Mouse (Mus musculus) urinary bladder, postnatal 10 days (tissue): ENCODE measurements around the gene Gm20388.
"Not testable (repeated sequence)": the region's sequence is repeated elsewhere in the genome, so short reads cannot be mapped to it uniquely, and the experiment has no call there.

Source experiments
- DNase-seq: peaks from one replicate; pipeline ENCODE4 v3.0.0; 2022; ENCODE audit warnings: low spot score

Gm20388 gene

GRCm38 (mm10) chr8:122306660-122307399 lies 2396.2 kb downstream of the Gm20388 start:
- DNase-seq, result no peak

- DNase-seq, result no peak
Measured at GRCm38 (mm10) chr8:122307836-122308235, 2397.2 kb downstream of the Gm20388 start.

GRCm38 (mm10) chr8:122309272-122309671 lies 2398.6 kb downstream of the Gm20388 start:
- DNase-seq, result no peak

GRCm38 (mm10) chr8:122311115-122311514 lies 2400.5 kb downstream of the Gm20388 start:
- no peak for DNase-seq

- no peak for DNase-seq
Measured at GRCm38 (mm10) chr8:122312553-122312952, 2401.9 kb downstream of the Gm20388 start.

GRCm38 (mm10) chr8:122313310-122313709 lies 2402.7 kb downstream of the Gm20388 start:
- DNase-seq, result no peak

GRCm38 (mm10) chr8:122314899-122315496 lies 2404.4 kb downstream of the Gm20388 start:
- no peak for DNase-seq

- no peak for DNase-seq
Measured at GRCm38 (mm10) chr8:122316402-122316801, 2405.8 kb downstream of the Gm20388 start.

GRCm38 (mm10) chr8:122317918-122318475 lies 2407.4 kb downstream of the Gm20388 start:
- DNase-seq, result no peak

GRCm38 (mm10) chr8:122319045-122319707 lies 2408.5 kb downstream of the Gm20388 start:
- DNase-seq, result no peak

- DNase-seq, result no peak
Measured at GRCm38 (mm10) chr8:122319708-122320075, 2409.1 kb downstream of the Gm20388 start.

GRCm38 (mm10) chr8:122320541-122320940 lies 2409.9 kb downstream of the Gm20388 start:
- DNase-seq, result no peak

- DNase-seq, result no peak
Measured at GRCm38 (mm10) chr8:122321455-122321921, 2410.8 kb downstream of the Gm20388 start.

GRCm38 (mm10) chr8:122322126-122322525 lies 2411.5 kb downstream of the Gm20388 start:
- DNase-seq, result no peak

GRCm38 (mm10) chr8:122322792-122323191 lies 2412.2 kb downstream of the Gm20388 start:
- no peak for DNase-seq

GRCm38 (mm10) chr8:122323951-122324402 lies 2413.3 kb downstream of the Gm20388 start:
- DNase-seq, result not testable (repeated sequence)

- no peak for DNase-seq
Measured at GRCm38 (mm10) chr8:122325196-122325595, 2414.6 kb downstream of the Gm20388 start.

- DNase-seq, result no peak
Measured at GRCm38 (mm10) chr8:122326114-122326542, 2415.5 kb downstream of the Gm20388 start.

- DNase-seq, result no peak
Measured at GRCm38 (mm10) chr8:122329072-122329471, 2418.4 kb downstream of the Gm20388 start.

GRCm38 (mm10) chr8:122329553-122330239 lies 2419.1 kb downstream of the Gm20388 start:
- DNase-seq, result no peak

GRCm38 (mm10) chr8:122330446-122331133 lies 2419.9 kb downstream of the Gm20388 start:
- no peak for DNase-seq
